Mouse (Mus musculus): Measurements from ENCODE around the gene Nadk2. TPM values are rescaled to one million over a fixed set of nuclear protein-coding genes. Genes with fewer than 3 reads are reported as not detected.
A peak's percentile ranks its signal among the peaks of the same experiment; 100 is the strongest.

Gene Nadk2
- polyA plus RNA-seq, 1 experiment from 2014 or later, result 38.6 TPM

GRCm38 (mm10) chr15:9113556-9113955 is 42.5 kb downstream of the Nadk2 start:
- Histone ChIP-seq H3K36me3 (ENCODE audit: insufficient read depth) (peaks cover 74% of the 10 kb centered on the region), H3K4me2 (no peak overlapping the region), H3K9me3 (ENCODE audit: low read depth, low read length) (no peaks in the 10 kb centered on the region), H3K9ac (no peak overlapping the region), H3K27ac (ENCODE audit: low read depth) (no peak overlapping the region), H3K27me3 (ENCODE audit: insufficient read depth, low read length) (no peaks in the 10 kb centered on the region), H3K4me1 (ENCODE audit: insufficient read depth) (no peaks in the 10 kb centered on the region), H3K4me3 (ENCODE audit: low read depth, low read length) (no peak overlapping the region)
- ATAC-seq (ENCODE audit: insufficient read depth) (0 out of 2 replicates have a peak, but pooled peaks have one; percentile 28), DNase-seq (peak; percentile 83)
- TF ChIP-seq CTCF (IDR thresholded peaks at IDR 0.05; ENCODE audit: low read depth), result no peak
- WGBS, result 61% methylated on average over 9 of the region's 9 CpGs

GRCm38 (mm10) chr15:9114131-9114530 is 43.1 kb downstream of the Nadk2 start:
- H3K36me3 ChIP-seq (ENCODE audit: insufficient read depth), result peaks cover 80% of the 10 kb centered on the region
- H3K9ac ChIP-seq, result no peak overlapping the region
- ATAC-seq (ENCODE audit: insufficient read depth), result 0 out of 2 replicates have a peak, but pooled peaks have one; percentile 12
- no peaks in the 10 kb centered on the region for H3K9me3 ChIP-seq (ENCODE audit: low read depth, low read length)
- no peak for TF ChIP-seq CTCF (IDR thresholded peaks at IDR 0.05; ENCODE audit: low read depth)
- H3K4me3 ChIP-seq (ENCODE audit: low read depth, low read length), result no peak overlapping the region
- DNase-seq, result no peak
- 44% methylated on average over 4 of the region's 4 CpGs for WGBS
- no peak overlapping the region for H3K27ac ChIP-seq (ENCODE audit: low read depth)
- H3K4me2 ChIP-seq, result no peak overlapping the region
- no peaks in the 10 kb centered on the region for H3K4me1 ChIP-seq (ENCODE audit: insufficient read depth)
- H3K27me3 ChIP-seq (ENCODE audit: insufficient read depth, low read length), result no peaks in the 10 kb centered on the region

DNA sequence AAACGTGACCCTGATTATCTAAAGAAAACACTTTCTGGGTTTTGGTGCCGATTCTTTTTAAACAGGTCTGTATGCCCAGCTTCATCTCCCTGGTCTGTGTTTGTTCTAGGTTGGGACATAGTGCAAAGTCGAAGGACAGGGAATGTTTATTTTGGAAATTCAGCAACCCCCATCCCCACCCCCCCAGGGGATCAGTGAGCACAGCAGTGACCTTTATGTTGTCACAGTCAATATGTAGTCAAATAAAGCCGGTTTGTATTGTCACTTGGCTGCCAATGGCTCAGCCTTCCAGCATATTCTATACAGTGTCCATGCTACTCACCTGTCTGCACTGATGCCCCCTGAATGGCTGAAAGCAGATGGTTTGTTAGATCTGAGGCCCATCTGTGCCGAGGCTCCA is 43.5 kb downstream of the Nadk2 start:
- no peak for TF ChIP-seq CTCF (IDR thresholded peaks at IDR 0.05; ENCODE audit: low read depth)
- no peaks in the 10 kb centered on the region for H3K4me1 ChIP-seq (ENCODE audit: insufficient read depth)
- no peak overlapping the region for H3K9ac ChIP-seq
- 27% methylated on average over 5 of the region's 5 CpGs for WGBS
- no peak overlapping the region for H3K4me3 ChIP-seq (ENCODE audit: low read depth, low read length)
- no peak overlapping the region for H3K27ac ChIP-seq (ENCODE audit: low read depth)
- ATAC-seq (ENCODE audit: insufficient read depth) (peak; percentile 16; the same call in 1 of the 2 replicates), DNase-seq (no peak)
- H3K27me3 ChIP-seq (ENCODE audit: insufficient read depth, low read length), result no peaks in the 10 kb centered on the region
- no peaks in the 10 kb centered on the region for H3K9me3 ChIP-seq (ENCODE audit: low read depth, low read length)
- H3K4me2 ChIP-seq, result no peak overlapping the region
- H3K36me3 ChIP-seq (ENCODE audit: insufficient read depth), result peaks cover 85% of the 10 kb centered on the region

- WGBS, result 90% methylated on average over 4 of the region's 4 CpGs
- Histone ChIP-seq H3K4me3 (ENCODE audit: low read depth, low read length) (no peak overlapping the region), H3K27me3 (ENCODE audit: insufficient read depth, low read length) (no peaks in the 10 kb centered on the region), H3K4me2 (no peak overlapping the region), H3K36me3 (ENCODE audit: insufficient read depth) (peaks cover 98% of the 10 kb centered on the region), H3K27ac (ENCODE audit: low read depth) (no peak overlapping the region), H3K9ac (no peak overlapping the region), H3K9me3 (ENCODE audit: low read depth, low read length) (no peaks in the 10 kb centered on the region), H3K4me1 (ENCODE audit: insufficient read depth) (no peaks in the 10 kb centered on the region)
- ATAC-seq (ENCODE audit: insufficient read depth) (no peak), DNase-seq (no peak)
- no peak for TF ChIP-seq CTCF (IDR thresholded peaks at IDR 0.05; ENCODE audit: low read depth)
Measured at GRCm38 (mm10) chr15:9118852-9119251, 47.8 kb downstream of the Nadk2 start.

DNA sequence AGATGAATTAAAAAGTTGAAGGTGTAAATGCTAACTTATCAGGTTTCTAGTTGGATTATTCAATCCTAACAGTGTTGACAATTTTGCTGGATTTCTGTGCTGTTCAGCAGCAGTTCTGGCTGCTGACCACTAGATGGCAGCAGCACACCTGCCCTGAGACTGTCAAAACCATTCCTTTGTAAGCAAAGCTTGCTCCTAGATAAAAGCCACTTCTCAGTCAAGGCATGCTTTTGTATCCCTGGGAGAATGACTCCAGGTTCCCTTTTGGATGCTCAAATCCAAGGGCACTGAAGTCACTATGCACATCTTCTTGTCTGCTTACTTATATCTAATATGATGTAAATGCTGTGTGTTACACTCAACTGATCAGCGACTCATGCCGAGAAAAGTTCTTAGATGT is 49.0 kb downstream of the Nadk2 start:
- no peaks in the 10 kb centered on the region for H3K4me1 ChIP-seq (ENCODE audit: insufficient read depth)
- ATAC-seq (ENCODE audit: insufficient read depth) (peak; percentile 41; the same call in 1 of the 2 replicates), DNase-seq (peak; percentile 83)
- 87% methylated on average over 2 of the region's 2 CpGs for whole genome bisulfite sequencing
- H3K36me3 ChIP-seq (ENCODE audit: insufficient read depth), result peaks cover 99% of the 10 kb centered on the region
- H3K9ac ChIP-seq, result no peak overlapping the region
- no peaks in the 10 kb centered on the region for H3K9me3 ChIP-seq (ENCODE audit: low read depth, low read length)
- H3K27ac ChIP-seq (ENCODE audit: low read depth), result no peak overlapping the region
- no peak overlapping the region for H3K4me3 ChIP-seq (ENCODE audit: low read depth, low read length)
- TF ChIP-seq CTCF (IDR thresholded peaks at IDR 0.05; ENCODE audit: low read depth), result peak; percentile 97
- no peaks in the 10 kb centered on the region for H3K27me3 ChIP-seq (ENCODE audit: insufficient read depth, low read length)
- no peak overlapping the region for H3K4me2 ChIP-seq

GRCm38 (mm10) chr15:9122989-9123388 is 51.9 kb downstream of the Nadk2 start:
- no peaks in the 10 kb centered on the region for H3K27me3 ChIP-seq (ENCODE audit: insufficient read depth, low read length)
- H3K9me3 ChIP-seq (ENCODE audit: low read depth, low read length), result no peaks in the 10 kb centered on the region
- no peaks in the 10 kb centered on the region for H3K4me1 ChIP-seq (ENCODE audit: insufficient read depth)
- H3K27ac ChIP-seq (ENCODE audit: low read depth), result no peak overlapping the region
- WGBS, result 90% methylated on average over 4 of the region's 4 CpGs
- TF ChIP-seq CTCF (IDR thresholded peaks at IDR 0.05; ENCODE audit: low read depth), result no peak
- H3K36me3 ChIP-seq (ENCODE audit: insufficient read depth), result peaks cover 93% of the 10 kb centered on the region
- no peak for DNase-seq
- H3K9ac ChIP-seq, result no peak overlapping the region
- H3K4me3 ChIP-seq (ENCODE audit: low read depth, low read length), result no peak overlapping the region
- no peak overlapping the region for H3K4me2 ChIP-seq
- ATAC-seq (ENCODE audit: insufficient read depth), result no peak

- H3K9ac ChIP-seq, result no peak overlapping the region
- no peaks in the 10 kb centered on the region for H3K9me3 ChIP-seq (ENCODE audit: low read depth, low read length)
- H3K4me3 ChIP-seq (ENCODE audit: low read depth, low read length), result no peak overlapping the region
- 92% methylated on average over 21 of the region's 21 CpGs for WGBS
- ATAC-seq (ENCODE audit: insufficient read depth) (no peak), DNase-seq (no peak)
- no peaks in the 10 kb centered on the region for H3K4me1 ChIP-seq (ENCODE audit: insufficient read depth)
- H3K36me3 ChIP-seq (ENCODE audit: insufficient read depth), result peaks cover 93% of the 10 kb centered on the region
- H3K4me2 ChIP-seq, result no peak overlapping the region
- TF ChIP-seq CTCF (IDR thresholded peaks at IDR 0.05; ENCODE audit: low read depth), result no peak
- no peaks in the 10 kb centered on the region for H3K27me3 ChIP-seq (ENCODE audit: insufficient read depth, low read length)
- no peak overlapping the region for H3K27ac ChIP-seq (ENCODE audit: low read depth)
Measured at GRCm38 (mm10) chr15:9124856-9125255, 53.8 kb downstream of the Nadk2 start.
